9 mouse cellular contexts compared by ENCODE assay signal in genomic region chr2:75636261-75637054, GRCm38 (mm10). TPM values are rescaled to one million over a fixed set of nuclear protein-coding genes. Genes with fewer than 3 reads are reported as not detected.
A peak's percentile ranks its signal among the peaks of the same experiment; 100 is the strongest.
DNase-seq lines count a peak whose midpoint lies in the region; ATAC-seq and TF ChIP-seq lines count a peak whose summit lies in the region.
"Had no signal": no experiment of that assay in that cellular context is flagged by ENCODE, and none has a peak within 500 bp of the region (broad histone marks: within the 10 kb centered on the region; RNA-seq: fewer than 3 reads in every experiment).

No protein-coding gene starts in this region.

- TF ChIP-seq POLR2A in testis, adult 2 months (IDR thresholded peaks at IDR 0.05; ENCODE audit: control insufficient read depth, low read depth, low read length), result no peak
- TF ChIP-seq POLR2A in thymus, adult 2 months (IDR thresholded peaks at IDR 0.05; ENCODE audit: control insufficient read depth, extremely low read depth, insufficient read depth, low read length, poor library complexity), result no peak

- peak; percentile 14; the same call in 1 of the 2 replicates for TF ChIP-seq CTCF in testis, adult 2 months (IDR thresholded peaks at IDR 0.05; ENCODE audit: control insufficient read depth, insufficient read depth, insufficient replicate concordance, low read depth, low read length)
- peak; percentile 80 for TF ChIP-seq CTCF in thymus, adult 2 months (IDR thresholded peaks at IDR 0.05; ENCODE audit: borderline replicate concordance, control insufficient read depth, extremely low read depth, insufficient read depth, low read length, poor library complexity)

- no peaks in the 10 kb centered on the region for H3K27me3 ChIP-seq in testis, adult 2 months (ENCODE audit: control insufficient read depth, insufficient read depth, low read length)
- H3K27me3 ChIP-seq in thymus, adult 2 months (ENCODE audit: control insufficient read depth, insufficient read depth, low read length), result no peaks in the 10 kb centered on the region
- H3K27me3 ChIP-seq: limb, embryonic 13.5 days had no signal

- 38% methylated on average over 6 of the region's 6 CpGs for WGBS in thymus, adult 2 months

- H3K36me3 ChIP-seq in testis, adult 2 months (ENCODE audit: control insufficient read depth, insufficient read depth, low read length), result no peaks in the 10 kb centered on the region
- H3K36me3 ChIP-seq in thymus, adult 2 months (ENCODE audit: control insufficient read depth, insufficient read depth, low read length), result no peaks in the 10 kb centered on the region
- H3K36me3 ChIP-seq: limb, embryonic 13.5 days had no signal

- no peaks in the 10 kb centered on the region; the same call in 1 of the 2 replicates for H3K4me1 ChIP-seq in testis, adult 2 months (ENCODE audit: control insufficient read depth, insufficient read depth, low read length)
- peaks cover 13% of the 10 kb centered on the region for H3K4me1 ChIP-seq in thymus, adult 2 months (replicated peaks; ENCODE audit: control insufficient read depth, insufficient read depth, low read length)

- peak; percentile 71; the same call in 1 of the 2 replicates for ATAC-seq in common myeloid progenitor, adult 5-6 weeks (replicated peaks; ENCODE audit: low read depth, poor library complexity, severe bottlenecking)

- no peak overlapping the region for H3K4me3 ChIP-seq in testis, adult 2 months (ENCODE audit: control insufficient read depth, low read depth, low read length)
- no peak overlapping the region for H3K4me3 ChIP-seq in thymus, adult 2 months (ENCODE audit: control insufficient read depth, insufficient read depth, low read length)
- H3K4me3 ChIP-seq: limb, embryonic 13.5 days had no signal

- no peak for DNase-seq in testis, postnatal 14 days (ENCODE audit: low spot score)
- peak; percentile 62 to 71 for DNase-seq in lung, adult 18-20 months
- DNase-seq in thymus, adult 2 months, result peak; percentile 76
- DNase-seq in adipocyte (ENCODE audit: low spot score), result no peak
- DNase-seq in gastrocnemius, adult 8-10 months (ENCODE audit: low spot score in 2 of 2), result no peak
- DNase-seq in embryo, embryonic 10 days (ENCODE audit: low spot score), result no peak

- H3K27ac ChIP-seq in testis, adult 2 months (ENCODE audit: control insufficient read depth, insufficient read depth, low read depth, low read length), result no peak overlapping the region
- H3K27ac ChIP-seq in thymus, adult 2 months (ENCODE audit: control insufficient read depth, insufficient read depth, low read length), result no peak overlapping the region
- H3K27ac ChIP-seq: limb, embryonic 13.5 days had no signal

RNA-seq across cellular contexts. Expression of gene Hnrnpa3, which starts 22.6 kb away (rescaled TPM):
- polyA plus RNA-seq in testis, adult 2 months (2012; rRNA removed), result 42.0 and 60.0 TPM in 2 replicates
- total RNA-seq in common myeloid progenitor, adult 5-6 weeks (2017), result 329 and 360 TPM in 2 replicates
- 45.4 and 47.2 TPM in 2 replicates for polyA plus RNA-seq in thymus, adult 2 months (2012; rRNA removed)
- 100 to 1,000 TPM in 2 of 4 experiments, 10 to 100 TPM in 2; 89.8 to 139 (median 106) TPM for total RNA-seq in gastrocnemius, adult 8-10 months (2022)

Comparison
In these comparisons a context has a peak if more than half of its experiments do, and no peak if none do; other contexts are left out.
1. DNase-seq: peak in lung, adult 18-20 months (2 of 2) and thymus, adult 2 months (single experiment); none in testis, postnatal 14 days (single experiment), adipocyte (single experiment), gastrocnemius, adult 8-10 months (0 of 2) and embryo, embryonic 10 days (single experiment).